Mouse (Mus musculus): Measurements from ENCODE around the gene Spire2.
"Not testable (repeated sequence)": the region's sequence is repeated elsewhere in the genome, so short reads cannot be mapped to it uniquely, and the experiment has no call there.

Gene Spire2

DNA sequence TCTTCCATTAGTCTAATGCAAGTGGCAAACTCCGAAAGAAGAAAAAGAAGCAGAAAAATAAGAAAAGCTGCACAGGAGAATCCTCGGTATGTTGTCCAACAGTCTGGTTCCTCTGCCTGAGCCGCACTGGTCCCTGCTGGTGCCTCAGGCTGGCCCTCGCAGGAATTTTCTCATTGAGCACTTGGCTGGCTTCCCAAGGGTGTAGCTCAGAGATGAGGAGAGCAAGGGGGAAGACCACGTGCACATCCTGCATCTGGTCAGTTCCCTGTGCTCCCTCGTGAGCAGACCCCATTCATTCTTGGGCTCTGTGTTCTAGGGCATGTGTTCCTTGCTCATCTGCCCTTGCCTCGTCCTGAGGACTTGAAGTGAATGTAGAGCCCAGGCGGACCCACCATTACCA lies 50.0 kb downstream of the Spire2 start:
- no peak for DNase-seq (ENCODE audit: inconsistent ontology term)

DNA sequence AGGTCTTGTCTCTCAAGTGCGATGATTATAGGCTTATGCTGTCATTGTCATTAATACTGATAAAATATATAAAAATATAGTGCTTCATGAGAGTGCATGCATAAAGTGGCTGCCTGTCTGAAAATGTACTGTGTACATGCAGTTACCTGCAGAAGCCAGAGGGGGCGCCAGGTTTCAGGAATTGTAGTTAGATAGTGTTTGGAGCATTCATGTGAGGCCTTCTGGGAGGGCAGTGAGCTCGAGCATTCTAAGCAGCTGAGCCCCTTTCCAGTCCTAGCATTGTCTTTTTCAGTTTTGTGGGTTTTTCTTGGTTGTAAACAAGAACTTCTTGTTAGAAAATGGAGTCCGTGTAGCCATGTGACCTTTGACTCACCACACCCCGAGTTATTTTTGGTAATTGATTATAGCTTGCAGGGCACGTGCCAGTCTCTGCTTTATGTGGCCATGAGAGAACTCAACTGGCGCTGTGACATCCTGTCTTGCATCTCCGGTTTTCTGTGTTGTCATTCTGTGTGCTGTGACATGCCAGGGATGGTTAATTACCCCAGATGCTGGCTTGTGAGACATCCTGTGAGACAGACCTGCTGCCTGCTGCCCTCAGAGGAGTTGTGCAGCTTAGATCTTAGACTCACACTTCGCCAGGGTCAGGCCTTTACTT lies 52.5 kb downstream of the Spire2 start:
- DNase-seq (ENCODE audit: inconsistent ontology term), result peak; percentile 19

DNA sequence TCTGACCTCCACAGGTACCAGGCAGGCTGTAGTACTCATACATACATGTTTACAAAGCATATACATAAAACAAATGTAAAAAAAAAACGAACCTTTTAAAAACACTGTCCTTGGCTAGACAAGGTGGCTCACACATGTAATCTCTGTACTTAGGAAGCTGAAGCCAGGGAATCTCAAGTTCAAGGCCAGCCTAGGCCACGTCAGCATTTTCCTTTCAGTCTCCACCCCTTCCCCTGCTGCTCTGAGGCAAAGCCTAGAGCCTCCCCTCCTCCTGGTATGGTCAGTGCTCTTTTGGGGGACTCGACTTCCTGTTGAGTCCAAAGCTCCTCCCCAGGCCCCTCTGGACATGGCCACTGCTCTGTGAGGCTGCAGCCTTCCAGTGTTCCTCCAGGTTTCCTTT lies 54.5 kb downstream of the Spire2 start:
- DNase-seq (ENCODE audit: inconsistent ontology term), result no peak

DNA sequence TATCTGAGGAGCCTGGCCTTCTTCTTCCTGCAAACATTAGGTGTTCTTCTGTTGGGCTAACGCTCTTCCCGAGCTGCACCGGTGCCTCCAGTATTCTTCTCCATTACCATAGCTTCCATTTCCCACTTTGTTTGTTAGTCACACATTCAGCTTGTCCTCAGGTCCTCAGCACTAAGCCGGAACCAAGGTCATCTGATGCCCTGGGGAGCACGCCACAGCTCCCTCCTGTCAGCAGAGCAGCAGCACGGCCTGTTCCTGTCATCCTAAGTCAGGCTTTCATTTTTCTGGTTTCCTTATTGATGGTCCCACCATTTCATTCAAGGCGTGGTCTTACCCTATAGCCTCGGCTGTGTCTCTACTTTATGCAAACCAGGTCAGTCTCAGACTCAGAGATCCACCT lies 55.3 kb downstream of the Spire2 start:
- DNase-seq (ENCODE audit: inconsistent ontology term), result no peak

DNA sequence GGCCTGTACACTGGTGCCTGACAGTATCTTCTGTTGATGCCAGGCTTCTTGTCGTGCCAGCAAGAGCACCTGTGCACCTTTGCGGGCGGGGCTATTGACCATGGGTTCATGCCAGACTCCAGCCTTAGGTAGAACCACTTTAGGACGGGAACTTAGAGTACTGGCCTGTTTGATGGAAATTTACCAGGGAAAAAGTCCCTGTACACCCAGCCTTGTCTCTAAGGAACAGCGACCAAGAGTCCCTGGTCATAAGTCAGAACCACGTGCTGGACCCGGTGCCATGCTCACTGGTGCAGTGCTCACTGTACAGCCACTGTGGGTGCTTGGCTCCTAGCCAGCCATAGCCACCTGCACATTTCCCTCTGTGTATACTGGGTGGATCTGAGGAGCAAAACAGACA lies 56.5 kb downstream of the Spire2 start:
- DNase-seq (ENCODE audit: inconsistent ontology term), result no peak

DNA sequence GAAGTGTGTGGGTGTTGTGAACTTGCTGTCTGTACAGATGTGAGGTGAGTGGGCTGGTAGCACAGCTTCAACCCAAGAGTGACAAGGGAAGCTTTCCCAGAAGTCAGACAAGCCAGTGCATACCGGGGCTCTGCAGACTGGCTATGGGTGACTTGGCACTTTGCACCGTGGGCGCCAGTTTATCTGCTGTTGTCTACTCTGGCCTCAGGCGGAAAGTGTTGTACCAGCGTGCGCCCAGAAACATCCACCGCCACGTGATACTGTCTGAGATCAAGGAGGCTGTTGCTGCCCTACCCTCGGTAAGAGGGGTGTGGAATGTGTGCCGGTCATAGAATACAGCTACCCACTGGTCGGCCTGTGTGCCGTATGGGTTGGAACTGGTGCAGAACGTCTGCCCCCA lies 65.8 kb downstream of the Spire2 start:
- no peak for DNase-seq (ENCODE audit: inconsistent ontology term)

DNA sequence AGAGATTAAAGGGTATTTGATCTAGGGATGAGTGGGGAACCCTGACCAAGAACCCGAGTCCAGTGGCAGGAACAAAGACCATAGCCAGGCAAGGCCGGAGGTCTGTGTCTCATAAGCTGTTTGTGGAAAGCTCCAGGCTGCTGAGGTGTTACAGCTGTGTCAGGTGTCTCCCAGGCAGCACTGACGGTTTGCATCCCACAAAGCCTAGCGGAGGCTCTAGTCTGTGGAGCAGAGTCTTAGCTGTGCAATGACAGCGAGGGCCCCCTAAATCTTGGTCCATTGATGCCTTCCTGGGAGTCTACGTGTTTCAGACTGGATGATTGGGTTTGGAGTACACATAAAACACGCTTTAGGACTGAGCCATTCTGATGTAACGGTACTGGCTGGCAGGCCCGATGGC lies 69.4 kb downstream of the Spire2 start:
- DNase-seq (ENCODE audit: inconsistent ontology term), result no peak

DNA sequence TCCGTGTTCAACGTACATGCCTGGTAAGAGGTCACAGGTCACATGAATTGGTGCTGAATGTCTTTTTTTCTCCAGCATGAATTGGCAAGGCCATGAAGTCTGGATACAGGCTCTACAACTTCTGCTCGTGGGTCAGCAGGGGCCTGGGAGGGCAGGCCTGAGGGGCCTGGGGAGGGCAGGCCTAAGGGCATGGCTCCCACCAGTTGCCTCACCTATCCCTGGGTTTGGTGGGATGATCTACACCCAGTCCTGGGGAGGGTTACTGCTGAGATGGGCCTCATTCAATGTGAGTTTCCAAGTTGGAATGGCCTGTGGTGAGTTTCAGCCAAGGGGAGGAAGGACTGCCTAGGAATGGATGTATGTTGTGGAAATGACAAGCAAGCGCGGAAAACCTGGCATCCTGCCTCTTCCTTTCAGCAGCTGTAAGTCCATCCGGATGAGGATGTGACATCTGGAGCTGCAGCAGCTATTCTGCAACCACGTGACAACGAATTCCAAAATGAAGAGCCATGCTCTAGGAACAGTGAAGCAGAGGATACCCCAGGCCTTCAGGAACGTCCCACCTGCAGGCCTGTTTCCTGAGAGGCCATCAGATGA lies 70.3 kb downstream of the Spire2 start:
- DNase-seq (ENCODE audit: inconsistent ontology term), result no peak

DNA sequence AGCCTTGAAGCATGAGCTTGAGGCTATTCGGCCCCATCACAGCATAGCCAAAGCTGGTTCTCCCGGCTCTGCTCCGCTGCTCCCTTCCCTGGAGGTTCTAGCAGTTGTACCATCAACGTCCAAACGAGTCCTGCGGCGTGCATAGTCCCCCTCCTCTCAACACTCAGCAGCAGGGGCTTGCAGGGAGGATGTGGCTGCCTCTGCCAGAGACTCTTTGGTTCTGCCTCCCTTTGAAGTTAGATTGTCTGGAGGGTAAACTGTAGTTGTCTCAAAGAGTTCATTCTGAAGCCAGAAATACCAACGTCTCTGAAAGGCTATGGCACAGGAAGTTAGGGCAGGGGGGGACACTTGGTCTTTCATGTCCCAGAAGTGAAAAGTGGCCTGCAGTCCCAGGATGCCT lies 72.0 kb downstream of the Spire2 start:
- no peak for DNase-seq (ENCODE audit: inconsistent ontology term)

DNA sequence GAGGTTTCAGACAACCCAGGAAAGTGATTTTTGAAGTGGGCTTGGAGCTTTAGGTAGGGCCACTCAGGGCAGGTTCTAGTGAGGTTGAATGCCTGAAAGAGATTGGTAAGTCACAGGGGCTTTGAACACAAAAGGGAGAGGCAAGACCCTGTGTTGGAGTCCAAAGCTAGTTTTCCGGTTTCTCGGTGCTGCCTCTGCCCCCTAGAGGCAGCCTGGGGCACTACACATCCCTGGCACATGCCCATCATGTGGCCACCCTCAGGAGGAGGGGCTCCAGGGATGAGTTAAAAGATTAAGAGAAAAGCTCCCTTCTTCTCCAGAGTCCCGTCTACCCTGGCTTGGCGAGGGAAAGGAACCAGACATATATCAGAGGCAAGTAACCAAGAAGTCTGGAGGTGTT lies 74.3 kb downstream of the Spire2 start, which contains the start of gene Mc1r:
Mc1r (plus strand) TSS at position 322 of the 400 bp plus-strand sequence.
- peak; percentile 40 for DNase-seq (ENCODE audit: inconsistent ontology term)

DNA sequence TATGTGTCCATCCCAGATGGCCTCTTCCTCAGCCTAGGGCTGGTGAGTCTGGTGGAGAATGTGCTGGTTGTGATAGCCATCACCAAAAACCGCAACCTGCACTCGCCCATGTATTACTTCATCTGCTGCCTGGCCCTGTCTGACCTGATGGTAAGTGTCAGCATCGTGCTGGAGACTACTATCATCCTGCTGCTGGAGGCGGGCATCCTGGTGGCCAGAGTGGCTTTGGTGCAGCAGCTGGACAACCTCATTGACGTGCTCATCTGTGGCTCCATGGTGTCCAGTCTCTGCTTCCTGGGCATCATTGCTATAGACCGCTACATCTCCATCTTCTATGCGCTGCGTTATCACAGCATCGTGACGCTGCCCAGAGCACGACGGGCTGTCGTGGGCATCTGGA lies 75.1 kb downstream of the Spire2 start:
- DNase-seq (ENCODE audit: inconsistent ontology term), result no peak

DNA sequence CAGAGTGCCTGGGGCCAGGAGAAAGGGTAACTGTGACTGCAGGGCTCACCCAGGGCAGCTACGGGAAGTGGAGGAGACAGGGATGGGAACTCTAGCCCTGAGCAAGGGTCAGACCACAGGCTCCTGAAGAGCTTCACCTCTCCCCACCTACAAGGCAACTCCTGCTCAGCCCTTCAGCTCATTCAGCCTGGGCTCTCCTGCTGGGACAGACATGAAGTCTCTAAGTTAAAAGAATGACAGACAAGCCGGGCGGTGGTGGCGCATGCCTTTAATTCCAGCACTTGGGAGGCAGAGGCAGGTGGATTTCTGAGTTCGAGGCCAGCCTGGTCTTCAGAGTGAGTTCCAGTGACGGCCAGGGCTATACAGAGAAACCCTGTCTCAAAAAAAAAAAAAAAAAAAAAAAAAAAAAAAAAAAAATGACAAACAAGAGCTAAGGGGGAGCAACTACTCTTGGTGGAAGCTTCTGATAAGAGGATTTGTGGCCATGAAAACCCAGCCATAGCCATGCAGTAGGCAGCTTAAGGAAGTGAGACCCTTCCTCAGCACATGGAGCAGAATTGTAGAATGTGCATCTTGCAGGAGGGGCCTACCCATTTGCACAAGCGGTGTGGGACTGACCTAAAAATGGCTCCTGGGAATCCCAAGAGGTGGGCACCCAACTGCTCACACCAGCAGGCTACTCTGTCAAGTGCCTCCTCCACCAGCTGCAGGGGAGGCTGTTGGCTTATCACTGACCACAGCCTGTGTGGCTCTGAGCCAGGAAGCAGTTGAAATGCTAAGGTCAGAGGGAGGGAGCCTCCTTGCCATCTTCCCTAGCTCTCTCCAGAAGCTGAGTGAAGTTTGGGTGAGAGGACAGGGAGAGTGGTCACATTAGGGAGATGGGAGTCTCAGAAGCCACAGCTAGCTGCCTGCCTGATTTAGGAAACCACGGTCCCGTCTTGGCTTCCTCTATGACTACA lies 76.4 kb downstream of the Spire2 start:
- DNase-seq (ENCODE audit: inconsistent ontology term), result peak; percentile 25

DNA sequence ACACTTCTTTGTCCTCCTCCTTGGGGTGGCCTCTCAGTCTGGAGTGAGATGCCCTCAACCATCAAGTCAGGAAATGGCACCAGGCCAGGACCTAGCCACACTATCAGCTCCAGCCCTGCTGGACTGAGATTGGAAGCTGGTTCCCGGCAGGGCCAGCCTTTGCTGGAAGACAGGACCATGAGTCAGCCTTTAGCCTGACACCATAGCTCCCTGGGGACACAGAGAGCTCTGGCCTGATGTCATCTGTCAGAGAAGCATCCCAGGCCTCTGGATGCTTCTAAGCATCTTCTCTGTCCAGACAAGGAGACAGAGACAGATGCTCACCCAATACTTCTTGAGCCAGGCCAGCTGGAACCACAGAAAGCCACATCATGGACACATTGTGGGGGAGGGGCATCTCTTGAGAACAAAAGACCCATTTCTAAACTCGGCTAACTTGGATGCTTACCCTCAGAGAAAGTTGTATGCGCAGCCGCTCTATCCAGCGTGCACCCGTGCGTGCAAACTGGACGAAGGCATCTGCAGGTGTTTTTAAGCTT lies 77.6 kb downstream of the Spire2 start:
- DNase-seq (ENCODE audit: inconsistent ontology term), result peak; percentile 80

DNA sequence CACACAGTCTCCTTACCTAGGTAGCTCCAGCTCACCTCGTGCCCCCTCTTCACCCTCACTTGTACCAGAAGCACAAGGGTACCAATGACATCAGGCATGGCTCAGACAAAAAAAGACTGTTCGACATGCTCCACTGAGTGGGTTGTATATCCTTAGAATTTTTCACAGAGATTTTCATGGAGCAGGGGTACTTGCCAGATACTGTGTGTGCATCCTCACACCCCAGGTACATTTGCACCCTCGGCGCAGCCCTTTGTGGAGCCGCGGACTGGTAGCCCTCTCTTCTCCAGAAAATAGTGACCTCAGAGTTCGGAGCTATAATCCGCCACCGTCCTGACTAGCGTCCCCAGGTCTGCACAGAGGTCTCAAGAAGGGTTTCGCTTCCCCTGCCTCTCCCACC lies 78.3 kb downstream of the Spire2 start:
- no peak for DNase-seq (ENCODE audit: inconsistent ontology term)

DNA sequence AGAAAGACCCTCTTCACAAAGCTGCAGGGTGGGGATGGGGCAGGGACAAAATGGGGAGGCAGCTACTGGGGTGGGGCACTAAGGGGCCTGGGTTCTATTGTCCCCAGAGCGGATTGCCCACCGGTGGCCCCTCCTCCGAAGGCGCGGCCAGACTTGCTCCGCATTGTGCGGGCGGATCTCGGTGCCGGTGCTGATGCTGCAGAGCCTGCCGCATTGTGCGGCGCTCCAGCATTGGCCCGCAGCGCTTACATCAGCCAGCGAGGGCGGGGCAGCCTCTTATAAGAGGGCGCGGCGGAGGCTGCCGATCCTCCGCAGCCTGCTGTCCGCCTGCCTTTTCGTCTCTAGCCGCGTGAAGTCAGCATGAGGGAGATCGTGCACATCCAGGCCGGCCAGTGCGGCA lies 78.7 kb downstream of the Spire2 start, which contains the start of gene Tubb3:
Tubb3 (plus strand) TSS at position 179 of the 400 bp plus-strand sequence.
- peak; percentile 80 for DNase-seq (ENCODE audit: inconsistent ontology term)

DNA sequence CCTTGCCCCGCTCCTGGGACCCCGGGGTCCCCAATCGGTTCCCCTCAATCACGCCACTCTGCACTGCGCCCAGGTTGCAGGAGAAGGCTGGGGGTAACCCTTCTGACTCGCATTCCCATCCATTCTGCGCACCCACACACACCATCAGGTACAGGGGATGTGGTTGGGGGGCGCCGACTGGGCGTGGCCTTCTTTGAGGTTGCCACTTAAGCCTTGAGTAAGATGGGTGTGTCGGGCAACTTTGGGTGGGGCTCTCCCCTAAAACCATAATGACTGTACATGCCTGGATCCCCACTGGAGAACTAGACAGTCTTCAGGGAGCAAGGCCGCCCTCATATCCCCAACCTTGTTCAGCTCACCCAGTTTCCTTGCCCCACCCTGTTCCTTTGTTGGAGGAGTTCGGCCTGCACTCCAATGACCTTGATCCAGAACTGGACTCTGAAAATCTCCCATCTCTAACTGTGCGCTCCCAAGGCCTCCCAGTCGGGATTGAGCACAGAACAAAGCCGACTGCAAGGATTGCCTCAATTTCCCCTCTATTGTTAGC lies 79.3 kb downstream of the Spire2 start:
- DNase-seq (ENCODE audit: inconsistent ontology term), result no peak

DNA sequence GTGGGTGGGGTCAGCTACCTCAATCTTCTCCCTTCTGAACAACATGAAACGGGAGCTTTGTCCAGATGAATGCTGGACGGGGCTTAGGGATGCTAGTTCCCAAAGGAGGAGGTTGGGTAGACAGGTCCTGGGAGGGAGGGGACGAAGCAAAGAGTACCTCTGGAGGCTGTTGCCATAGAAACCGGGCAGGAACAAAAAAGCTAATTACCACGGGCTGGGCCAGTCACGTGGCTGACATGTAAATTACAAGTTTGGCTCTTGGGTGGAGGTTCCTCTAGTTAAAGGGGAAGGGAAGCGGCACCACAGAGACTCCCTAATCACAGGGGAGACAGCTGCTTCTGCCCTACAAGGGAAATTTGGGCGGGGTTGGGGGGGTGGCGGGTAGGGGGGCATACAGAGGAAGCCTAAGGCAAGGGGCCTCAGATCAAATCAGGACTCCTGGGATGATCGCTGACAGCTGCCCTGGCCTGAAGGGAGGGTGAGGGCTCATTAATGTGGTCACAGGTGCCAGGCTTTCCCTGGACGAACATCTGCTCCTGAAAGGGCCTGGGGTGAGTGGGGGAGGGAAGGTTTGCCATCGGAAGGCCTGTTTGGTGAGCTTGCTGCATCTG lies 80.2 kb downstream of the Spire2 start:
- DNase-seq (ENCODE audit: inconsistent ontology term), result no peak

DNA sequence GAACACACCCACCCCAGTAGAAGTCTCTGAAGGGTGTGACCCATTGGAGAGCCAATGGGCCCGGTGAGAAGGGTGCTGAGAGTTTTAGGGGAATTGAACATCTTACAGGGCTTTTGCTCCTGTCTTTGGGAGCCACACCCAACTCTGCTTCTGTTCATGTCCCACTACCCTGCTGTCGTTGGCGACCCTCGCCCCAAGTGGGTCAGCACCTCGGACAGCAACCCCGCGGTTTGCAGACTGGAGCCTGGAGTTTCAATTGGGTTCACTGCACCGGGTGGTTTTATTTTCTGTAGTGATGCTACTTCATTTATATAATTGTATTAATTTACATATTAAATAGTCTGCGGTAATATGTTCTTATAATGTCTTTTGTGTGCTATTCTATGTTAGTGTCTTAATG lies 81.7 kb downstream of the Spire2 start:
- peak; percentile 14 for DNase-seq (ENCODE audit: inconsistent ontology term)

DNA sequence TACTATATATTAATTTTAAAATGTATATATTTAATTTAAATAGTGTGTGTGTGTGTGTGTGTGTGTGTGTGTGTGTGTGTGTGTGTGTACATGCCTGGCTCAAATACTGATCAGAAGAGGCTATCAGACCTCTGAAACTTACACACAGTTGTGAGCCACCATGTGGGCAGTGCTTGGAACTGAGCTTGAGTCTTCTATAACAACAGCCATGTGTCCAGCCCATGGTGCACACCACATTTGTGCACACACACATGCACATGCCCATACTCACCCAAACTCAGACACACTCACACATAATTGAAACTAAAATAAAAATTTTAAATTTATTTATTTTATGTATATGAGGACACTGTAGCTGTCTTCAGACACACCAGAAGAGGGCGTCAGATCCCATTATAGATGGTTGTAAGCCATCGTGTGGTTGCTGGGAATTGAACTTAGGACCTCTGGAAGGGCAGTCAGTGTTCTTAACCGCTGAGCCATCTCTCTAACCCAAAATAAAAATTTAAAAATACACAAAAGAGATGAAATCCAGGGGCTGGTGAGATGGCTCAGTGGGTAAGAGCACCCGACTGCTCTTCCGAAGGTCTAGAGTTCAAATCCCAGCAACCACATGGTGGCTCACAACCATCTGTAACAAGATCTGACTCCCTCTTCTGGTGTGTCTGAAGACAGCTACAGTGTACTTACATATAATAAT lies 82.6 kb downstream of the Spire2 start:
- DNase-seq (ENCODE audit: inconsistent ontology term), result not testable (repeated sequence)

DNA sequence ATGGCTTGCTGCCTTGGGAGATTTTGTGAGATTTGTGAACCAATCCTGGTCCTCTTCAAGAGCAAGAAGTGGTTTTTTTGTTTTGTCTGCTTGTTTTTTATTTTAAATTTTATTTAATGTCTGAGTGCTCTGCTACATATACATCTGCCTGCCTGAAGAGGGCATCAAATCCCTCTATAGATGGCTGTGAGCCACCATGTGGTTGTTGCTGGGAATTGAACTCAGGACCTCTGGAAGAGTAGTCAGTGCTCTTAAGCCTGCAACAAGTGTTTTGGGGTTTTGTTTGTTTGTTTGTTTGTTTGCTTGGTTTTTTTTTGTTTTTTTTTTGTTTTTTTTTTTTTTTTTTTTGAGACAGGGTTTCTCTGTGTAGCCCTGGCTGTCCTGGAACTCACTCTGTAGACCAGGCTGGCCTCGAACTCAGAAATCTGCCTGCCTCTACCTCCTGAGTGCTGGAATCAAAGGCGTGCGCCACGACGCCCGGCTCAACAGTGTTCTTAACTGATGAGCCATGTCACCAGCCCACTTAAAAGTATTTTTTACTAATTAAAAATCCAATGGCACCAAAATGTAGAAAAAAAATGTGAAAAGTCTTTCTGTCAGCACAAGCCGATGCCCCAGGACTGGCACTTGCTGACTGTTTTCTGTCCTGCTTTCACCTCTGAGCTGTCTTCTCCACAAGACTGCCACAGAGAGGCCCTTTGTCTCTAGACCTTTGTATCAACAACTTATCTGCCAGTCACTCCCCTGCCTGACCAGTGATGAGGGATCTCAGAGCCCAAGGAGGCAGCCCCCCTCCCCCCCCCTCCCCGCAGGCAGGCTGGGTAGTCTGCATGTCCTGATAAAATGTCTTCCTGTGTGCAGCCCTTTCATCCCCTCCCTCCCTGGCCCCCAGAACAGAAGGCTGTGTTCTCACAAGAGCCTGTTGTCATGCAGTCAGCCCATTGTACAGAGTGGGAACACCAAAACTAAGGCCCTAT lies 83.7 kb downstream of the Spire2 start:
- no peak for DNase-seq (ENCODE audit: inconsistent ontology term)
